Mouse (Mus musculus): ENCODE measurements around the gene C130050O18Rik. TPM values are rescaled to one million over a fixed set of nuclear protein-coding genes. Genes with fewer than 3 reads are reported as not detected.
A peak's percentile ranks its signal among the peaks of the same experiment; 100 is the strongest.

Gene C130050O18Rik
- polyA plus RNA-seq, 1 experiment from 2014 or later: 0.23 TPM

DNA sequence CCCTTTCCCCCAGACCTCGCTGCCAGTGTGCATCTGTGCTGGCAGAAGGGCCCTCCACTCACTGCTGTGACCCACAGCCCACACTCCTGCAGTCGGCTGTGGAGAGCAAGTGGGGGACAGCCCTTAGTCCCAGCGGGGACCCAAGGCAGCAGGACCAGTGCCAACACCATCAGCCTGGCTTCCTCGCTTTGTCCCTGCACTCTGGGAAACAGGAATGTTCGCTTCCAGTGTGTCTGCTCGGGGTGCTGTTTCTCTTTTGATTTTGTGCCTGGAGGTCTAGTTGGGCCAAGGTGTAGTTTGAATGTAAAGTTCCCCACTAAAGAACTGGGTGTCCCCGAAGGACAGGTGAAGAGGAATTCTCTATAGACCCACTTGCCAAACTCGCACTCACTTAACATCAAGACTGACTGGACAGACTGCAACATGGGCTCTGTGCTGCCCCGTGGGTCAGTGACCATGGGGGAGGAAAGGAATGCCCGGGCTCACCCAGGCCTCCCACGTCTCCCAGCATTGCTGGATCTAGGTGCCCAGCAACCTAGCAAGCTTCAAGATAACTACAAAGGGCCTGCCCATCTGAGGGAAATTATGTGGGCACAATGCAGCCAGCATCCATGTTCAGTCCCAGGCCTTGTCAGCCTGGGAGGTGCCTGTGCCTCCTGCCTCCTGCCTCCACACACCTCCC lies 13.6 kb upstream of the C130050O18Rik start:
- no peaks in the 10 kb centered on the region for H3K4me1 ChIP-seq (replicated peaks; ENCODE audit: control insufficient read depth, insufficient read depth, low read length)
- H3K4me3 ChIP-seq (ENCODE audit: low read depth, low read length): no peak overlapping the region
- no peaks in the 10 kb centered on the region for H3K27me3 ChIP-seq (ENCODE audit: control insufficient read depth, insufficient read depth, low read length)
- H3K27ac ChIP-seq (ENCODE audit: low read depth, low read length): no peak overlapping the region
- no peak for ATAC-seq (replicated peaks; ENCODE audit: low FRiP score)
- DNase-seq (ENCODE audit: low spot score): no peak
- 79% methylated on average over 11 of the region's 11 CpGs for WGBS
- H3K36me3 ChIP-seq (ENCODE audit: control insufficient read depth, insufficient read depth, low read length): no peaks in the 10 kb centered on the region
- H3K9me3 ChIP-seq (ENCODE audit: control insufficient read depth, low read length): no peaks in the 10 kb centered on the region
- no peak overlapping the region for H3K4me2 ChIP-seq (ENCODE audit: low read depth, low read length, severe bottlenecking)
- no peak overlapping the region for H3K9ac ChIP-seq (ENCODE audit: low read length)

DNA sequence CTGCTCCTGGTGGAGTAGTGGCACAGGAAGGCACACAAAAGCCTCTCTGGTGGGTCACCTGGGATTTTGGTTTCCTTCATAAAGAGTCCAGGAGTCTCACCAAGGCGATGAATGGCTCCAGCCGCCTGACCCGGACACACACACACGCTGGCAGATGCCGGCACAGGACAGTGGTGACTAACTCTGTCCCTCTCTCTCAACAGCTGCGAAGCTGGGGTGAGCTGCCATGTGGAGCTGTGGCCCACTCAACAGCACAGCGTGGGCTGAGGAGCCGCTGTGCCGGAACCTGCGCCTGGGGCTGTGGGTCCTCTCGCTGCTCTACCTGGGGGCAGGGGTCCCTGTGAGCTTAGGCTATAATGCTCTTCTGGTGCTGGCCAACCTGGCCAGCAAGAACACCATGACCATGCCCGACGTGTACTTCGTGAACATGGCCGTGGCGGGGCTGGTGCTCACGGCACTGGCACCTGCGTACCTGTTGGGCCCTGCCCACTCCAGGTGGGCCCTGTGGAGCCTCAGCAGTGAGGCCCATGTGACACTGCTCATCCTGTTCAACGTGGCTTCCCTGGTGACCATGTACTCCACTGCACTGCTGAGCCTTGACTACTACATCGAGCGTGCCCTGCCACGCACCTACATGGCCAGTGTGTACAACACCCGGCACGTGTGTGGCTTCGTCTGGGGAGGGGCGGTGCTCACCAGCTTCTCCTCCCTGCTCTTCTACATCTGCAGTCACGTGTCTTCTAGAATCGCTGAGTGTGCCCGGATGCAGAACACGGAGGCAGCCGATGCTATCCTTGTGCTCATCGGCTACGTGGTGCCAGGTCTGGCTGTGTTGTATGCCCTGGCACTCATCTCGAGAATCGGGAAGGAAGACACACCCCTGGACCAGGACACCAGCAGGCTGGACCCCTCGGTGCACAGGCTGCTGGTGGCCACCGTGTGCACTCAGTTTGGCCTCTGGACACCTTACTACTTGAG lies 12.6 kb upstream of the C130050O18Rik start:
- H3K36me3 ChIP-seq (ENCODE audit: control insufficient read depth, insufficient read depth, low read length): no peaks in the 10 kb centered on the region
- H3K4me1 ChIP-seq (replicated peaks; ENCODE audit: control insufficient read depth, insufficient read depth, low read length): no peaks in the 10 kb centered on the region
- no peaks in the 10 kb centered on the region for H3K9me3 ChIP-seq (ENCODE audit: control insufficient read depth, low read length)
- 94% methylated on average over 37 of the region's 37 CpGs for WGBS
- H3K4me2 ChIP-seq (ENCODE audit: low read depth, low read length, severe bottlenecking): no peak overlapping the region
- no peaks in the 10 kb centered on the region for H3K27me3 ChIP-seq (ENCODE audit: control insufficient read depth, insufficient read depth, low read length)
- H3K27ac ChIP-seq (ENCODE audit: low read depth, low read length): no peak overlapping the region
- H3K4me3 ChIP-seq (ENCODE audit: low read depth, low read length): no peak overlapping the region
- DNase-seq (ENCODE audit: low spot score) (no peak), ATAC-seq (replicated peaks; ENCODE audit: low FRiP score) (no peak)
- H3K9ac ChIP-seq (ENCODE audit: low read length): no peak overlapping the region

DNA sequence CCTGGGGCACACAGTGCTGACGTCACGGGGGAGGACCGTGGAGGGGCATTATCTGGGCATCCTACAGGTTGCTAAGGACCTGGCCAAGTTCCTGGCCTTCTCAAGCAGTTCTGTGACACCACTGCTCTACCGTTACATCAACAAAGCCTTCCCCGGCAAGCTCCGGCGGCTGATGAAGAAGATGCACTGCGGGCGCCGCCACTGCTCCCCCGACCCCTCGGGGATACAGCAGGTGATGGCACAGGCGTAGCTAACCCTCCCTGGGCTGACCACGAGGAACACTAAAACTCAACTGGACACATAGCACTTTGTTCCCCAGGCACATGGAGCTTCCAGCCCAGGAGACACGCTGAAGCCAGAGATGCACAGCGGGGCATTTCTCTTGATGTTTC lies 11.9 kb upstream of the C130050O18Rik start:
- Histone ChIP-seq H3K4me3 (ENCODE audit: low read depth, low read length) (no peak overlapping the region), H3K9me3 (ENCODE audit: control insufficient read depth, low read length) (no peaks in the 10 kb centered on the region), H3K27ac (ENCODE audit: low read depth, low read length) (no peak overlapping the region), H3K4me1 (replicated peaks; ENCODE audit: control insufficient read depth, insufficient read depth, low read length) (no peaks in the 10 kb centered on the region), H3K9ac (ENCODE audit: low read length) (no peak overlapping the region), H3K27me3 (ENCODE audit: control insufficient read depth, insufficient read depth, low read length) (no peaks in the 10 kb centered on the region), H3K4me2 (ENCODE audit: low read depth, low read length, severe bottlenecking) (no peak overlapping the region), H3K36me3 (ENCODE audit: control insufficient read depth, insufficient read depth, low read length) (no peaks in the 10 kb centered on the region)
- WGBS: 90% methylated on average over 16 of the region's 16 CpGs
- DNase-seq (ENCODE audit: low spot score): no peak
- ATAC-seq (replicated peaks; ENCODE audit: low FRiP score): no peak

DNA sequence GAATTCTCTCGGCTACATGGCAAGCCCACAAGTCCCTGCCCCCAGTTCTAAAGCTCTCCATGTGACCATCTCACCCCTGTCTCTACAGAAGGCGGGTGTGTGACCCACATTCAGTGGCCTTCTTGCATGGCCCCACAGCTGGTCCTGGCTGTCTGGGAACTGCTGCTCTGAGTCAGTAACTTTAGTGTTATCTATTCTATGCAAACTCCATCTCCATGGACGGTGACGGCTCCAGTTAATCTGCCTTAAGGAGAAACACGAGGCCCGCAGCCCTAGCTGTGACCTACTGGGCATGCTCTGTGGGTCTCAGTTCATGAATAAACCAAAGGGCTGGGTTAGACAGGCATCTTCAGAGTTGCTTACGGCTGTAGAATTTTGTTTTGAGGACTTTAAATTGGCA lies 10.7 kb upstream of the C130050O18Rik start:
- no peak overlapping the region for H3K4me3 ChIP-seq (ENCODE audit: low read depth, low read length)
- DNase-seq (ENCODE audit: low spot score): no peak
- H3K9ac ChIP-seq (ENCODE audit: low read length): no peak overlapping the region
- H3K27ac ChIP-seq (ENCODE audit: low read depth, low read length): 0 out of 2 replicates have a peak overlapping the region, but pooled peaks have one; percentile 2
- no peaks in the 10 kb centered on the region for H3K9me3 ChIP-seq (ENCODE audit: control insufficient read depth, low read length)
- H3K4me2 ChIP-seq (ENCODE audit: low read depth, low read length, severe bottlenecking): no peak overlapping the region
- H3K4me1 ChIP-seq (replicated peaks; ENCODE audit: control insufficient read depth, insufficient read depth, low read length): no peaks in the 10 kb centered on the region
- 85% methylated on average over 7 of the region's 7 CpGs for WGBS
- no peaks in the 10 kb centered on the region for H3K27me3 ChIP-seq (ENCODE audit: control insufficient read depth, insufficient read depth, low read length)
- no peak for ATAC-seq (replicated peaks; ENCODE audit: low FRiP score)
- no peaks in the 10 kb centered on the region for H3K36me3 ChIP-seq (ENCODE audit: control insufficient read depth, insufficient read depth, low read length)

DNA sequence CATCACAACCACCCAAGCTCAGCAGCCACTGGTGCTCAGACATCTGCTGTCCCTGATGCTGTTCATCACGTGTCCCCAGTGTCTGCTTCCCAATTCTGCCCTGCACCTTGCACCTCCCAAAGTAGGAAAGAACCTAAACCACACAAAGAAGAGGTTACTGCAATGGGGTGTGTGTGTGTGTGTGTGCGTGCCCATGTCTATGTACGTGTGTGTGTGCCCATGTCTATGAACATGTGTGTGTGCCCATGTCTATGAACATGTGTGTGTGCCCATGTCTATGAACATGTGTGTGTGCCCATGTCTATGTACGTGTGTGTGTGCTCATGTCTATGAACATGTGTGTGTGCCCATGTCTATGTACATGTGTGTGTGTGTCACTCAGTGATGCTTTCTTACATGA lies 9.6 kb upstream of the C130050O18Rik start:
- WGBS: 90% methylated on average over 4 of the region's 4 CpGs
- no peak overlapping the region for H3K27ac ChIP-seq (ENCODE audit: low read depth, low read length)

DNA sequence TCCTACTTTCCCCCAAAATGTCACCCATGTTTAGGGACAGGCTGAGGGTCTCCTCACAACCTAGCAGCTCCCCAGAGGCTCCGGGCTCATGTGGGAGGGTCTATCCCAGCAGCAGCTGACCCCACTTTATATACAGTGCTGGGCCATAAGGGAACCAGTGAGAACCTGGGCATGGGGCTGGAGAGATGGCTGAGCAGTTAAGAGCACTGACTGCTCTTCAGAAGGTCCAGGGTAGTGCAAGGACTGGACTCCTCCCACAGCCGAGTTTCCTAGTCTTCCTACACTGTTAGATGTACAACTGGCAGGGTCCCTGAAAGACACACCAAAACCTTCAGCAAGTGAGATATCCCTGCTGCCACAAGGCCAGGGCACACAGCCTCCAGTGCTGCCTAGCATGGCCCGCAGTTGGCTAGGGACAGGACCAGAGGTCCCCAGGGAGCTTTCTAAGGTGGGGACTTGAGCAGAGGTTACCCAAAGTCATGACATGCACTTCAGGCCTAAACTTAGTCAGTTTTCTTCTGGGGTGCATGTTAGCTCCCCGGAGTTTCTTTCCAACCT lies 7.6 kb upstream of the C130050O18Rik start:
- no peaks in the 10 kb centered on the region for H3K27me3 ChIP-seq (ENCODE audit: control insufficient read depth, insufficient read depth, low read length)
- H3K9ac ChIP-seq (ENCODE audit: low read length): no peak overlapping the region
- no peaks in the 10 kb centered on the region for H3K36me3 ChIP-seq (ENCODE audit: control insufficient read depth, insufficient read depth, low read length)
- no peaks in the 10 kb centered on the region for H3K9me3 ChIP-seq (ENCODE audit: control insufficient read depth, low read length)
- H3K4me1 ChIP-seq (replicated peaks; ENCODE audit: control insufficient read depth, insufficient read depth, low read length): no peaks in the 10 kb centered on the region
- 86% methylated on average over 4 of the region's 4 CpGs for WGBS
- H3K27ac ChIP-seq (ENCODE audit: low read depth, low read length): no peak overlapping the region
- DNase-seq (ENCODE audit: low spot score) (no peak), ATAC-seq (replicated peaks; ENCODE audit: low FRiP score) (no peak)
- H3K4me2 ChIP-seq (ENCODE audit: low read depth, low read length, severe bottlenecking): no peak overlapping the region
- no peak overlapping the region for H3K4me3 ChIP-seq (ENCODE audit: low read depth, low read length)

More for the DNA sequence above, 9.6 kb upstream of the C130050O18Rik start:
- no peaks in the 10 kb centered on the region for H3K4me1 ChIP-seq (replicated peaks; ENCODE audit: control insufficient read depth, insufficient read depth, low read length)
- no peak overlapping the region for H3K4me2 ChIP-seq (ENCODE audit: low read depth, low read length, severe bottlenecking)
- H3K9me3 ChIP-seq (ENCODE audit: control insufficient read depth, low read length): no peaks in the 10 kb centered on the region
- no peak for DNase-seq (ENCODE audit: low spot score)
- no peak overlapping the region for H3K9ac ChIP-seq (ENCODE audit: low read length)
- no peaks in the 10 kb centered on the region for H3K36me3 ChIP-seq (ENCODE audit: control insufficient read depth, insufficient read depth, low read length)
- H3K27me3 ChIP-seq (ENCODE audit: control insufficient read depth, insufficient read depth, low read length): no peaks in the 10 kb centered on the region
- no peak overlapping the region for H3K4me3 ChIP-seq (ENCODE audit: low read depth, low read length)
- ATAC-seq (replicated peaks; ENCODE audit: low FRiP score): no peak

DNA sequence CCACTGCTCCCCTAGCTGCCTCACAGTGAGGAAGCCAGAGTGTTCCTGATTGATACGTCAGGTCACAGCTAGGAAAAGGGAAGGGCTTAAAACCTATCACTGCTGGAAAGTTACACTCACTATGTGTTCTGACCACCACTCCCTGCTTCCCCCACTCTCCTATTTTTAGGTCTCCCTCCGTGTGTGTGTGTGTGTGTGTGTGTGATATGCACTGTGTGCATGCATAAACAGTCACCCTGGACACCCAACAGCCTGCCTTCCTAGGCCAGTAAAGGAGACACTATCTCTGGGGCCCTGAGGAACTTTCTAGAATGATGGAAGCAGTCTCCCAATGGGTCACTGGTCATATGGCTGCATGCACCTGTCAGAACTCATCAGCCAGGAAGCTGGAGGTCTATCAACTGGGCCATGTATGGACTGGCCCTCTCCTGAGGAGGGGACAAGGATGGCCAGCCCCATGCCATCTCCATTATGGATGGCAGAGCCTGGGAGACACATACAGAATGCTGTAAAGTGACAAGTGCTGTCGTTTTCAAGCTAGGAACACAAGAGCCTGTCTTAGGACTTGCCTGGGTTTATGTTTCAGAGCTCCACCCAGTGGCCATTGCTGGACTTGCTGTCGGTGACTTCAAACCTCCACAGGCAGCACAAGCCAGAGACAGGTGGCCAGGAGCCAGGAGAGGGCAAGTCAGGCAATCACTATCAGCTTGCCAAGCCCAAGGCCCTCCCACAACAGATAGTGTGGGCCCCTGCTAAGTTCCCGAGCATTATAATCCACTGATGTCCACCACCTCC lies 6.9 kb upstream of the C130050O18Rik start:
- ATAC-seq (replicated peaks; ENCODE audit: low FRiP score) (0 out of 2 replicates have a peak, but pooled peaks have one; percentile 42), DNase-seq (ENCODE audit: low spot score) (peak; percentile 88)
- no peaks in the 10 kb centered on the region for H3K9me3 ChIP-seq (ENCODE audit: control insufficient read depth, low read length)
- no peak overlapping the region for H3K4me2 ChIP-seq (ENCODE audit: low read depth, low read length, severe bottlenecking)
- no peak overlapping the region for H3K27ac ChIP-seq (ENCODE audit: low read depth, low read length)
- H3K36me3 ChIP-seq (ENCODE audit: control insufficient read depth, insufficient read depth, low read length): no peaks in the 10 kb centered on the region
- no peak overlapping the region for H3K4me3 ChIP-seq (ENCODE audit: low read depth, low read length)
- H3K27me3 ChIP-seq (ENCODE audit: control insufficient read depth, insufficient read depth, low read length): no peaks in the 10 kb centered on the region
- H3K4me1 ChIP-seq (replicated peaks; ENCODE audit: control insufficient read depth, insufficient read depth, low read length): no peaks in the 10 kb centered on the region
- H3K9ac ChIP-seq (ENCODE audit: low read length): no peak overlapping the region
- 42% methylated on average over 5 of the region's 5 CpGs for WGBS

DNA sequence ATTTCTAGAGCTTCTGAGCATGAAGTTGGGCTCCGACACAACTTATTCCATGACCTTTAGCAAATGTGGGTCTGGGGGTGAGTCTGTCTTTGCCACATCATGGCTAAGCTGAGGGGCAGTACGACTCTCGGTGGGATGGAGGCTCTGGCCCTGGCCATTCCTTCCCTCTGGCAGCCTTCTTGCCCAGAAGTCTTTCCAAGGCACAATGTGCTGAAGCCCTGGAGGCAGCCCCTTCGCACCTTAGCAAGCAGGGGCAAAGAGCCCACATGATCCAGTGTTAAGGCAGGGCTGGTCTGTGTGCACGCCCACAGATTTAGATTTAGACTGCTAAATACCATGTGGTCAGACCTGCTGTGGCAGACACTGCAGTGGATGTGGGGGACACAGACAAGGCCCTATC lies 6.3 kb upstream of the C130050O18Rik start:
- Histone ChIP-seq H3K36me3 (ENCODE audit: control insufficient read depth, insufficient read depth, low read length) (no peaks in the 10 kb centered on the region), H3K27ac (ENCODE audit: low read depth, low read length) (no peak overlapping the region), H3K9me3 (ENCODE audit: control insufficient read depth, low read length) (no peaks in the 10 kb centered on the region), H3K4me3 (ENCODE audit: low read depth, low read length) (no peak overlapping the region), H3K27me3 (ENCODE audit: control insufficient read depth, insufficient read depth, low read length) (no peaks in the 10 kb centered on the region), H3K4me1 (replicated peaks; ENCODE audit: control insufficient read depth, insufficient read depth, low read length) (no peaks in the 10 kb centered on the region), H3K4me2 (ENCODE audit: low read depth, low read length, severe bottlenecking) (no peak overlapping the region), H3K9ac (ENCODE audit: low read length) (no peak overlapping the region)
- no peak for DNase-seq (ENCODE audit: low spot score)
- WGBS: 88% methylated on average over 5 of the region's 5 CpGs
- ATAC-seq (replicated peaks; ENCODE audit: low FRiP score): no peak
